Mouse (Mus musculus): ENCODE results near the gene Prc1. TPM values are rescaled to one million over a fixed set of nuclear protein-coding genes. Genes with fewer than 3 reads are reported as not detected.

Prc1 gene
- total and polyA plus RNA-seq, 3 experiments = 52.5 to 83.0 (median 75.6) TPM

DNA sequence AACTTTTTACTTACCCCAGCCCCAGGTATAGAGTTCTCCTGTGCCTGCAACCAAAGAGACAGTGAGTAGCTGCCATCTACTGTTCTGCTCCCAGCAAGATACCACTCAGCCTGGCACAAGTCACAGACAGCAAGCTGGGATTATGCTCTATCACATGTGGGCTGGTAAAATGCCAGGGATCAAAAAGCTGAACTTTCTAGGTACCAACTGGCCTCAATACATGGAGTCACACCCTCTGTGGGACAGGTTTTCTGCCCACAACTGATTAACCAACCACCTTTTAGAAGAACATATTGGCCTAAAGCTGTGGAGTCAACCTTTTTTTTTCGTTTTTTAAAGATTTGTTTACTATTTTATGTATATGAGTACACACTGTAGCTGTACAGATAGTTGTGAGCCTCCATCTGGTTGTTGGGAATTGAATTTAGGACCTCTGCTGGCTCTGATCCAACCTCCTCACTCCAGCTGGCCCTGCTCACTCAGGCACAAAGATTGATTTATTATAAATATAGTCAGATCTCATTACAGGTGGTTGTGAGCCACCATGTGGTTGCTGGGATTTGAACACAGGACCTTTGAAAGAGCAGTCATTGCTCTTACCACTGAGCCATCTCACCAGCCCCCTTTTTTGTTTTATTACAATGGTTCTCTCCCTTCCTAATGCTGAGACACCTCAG, 23.3 kb downstream of the Prc1 start:
- Histone ChIP-seq H3K36me3 (replicated peaks in 1 of 2; ENCODE audit: control insufficient read depth in 1 of 2, insufficient read depth in 1 of 2, low read length in 1 of 2) (peaks cover 65 to 82% of the 10 kb centered on the region in 2 experiments), H3K4me2 (ENCODE audit: insufficient read depth, low read depth, poor library complexity, severe bottlenecking) (no peak overlapping the region), H3K9ac (ENCODE audit: insufficient read depth, low read depth) (no peak overlapping the region), H3K4me3 (replicated peaks in 1 of 3; ENCODE audit: low read depth in 2 of 3, low read length in 2 of 3, poor library complexity in 1 of 3) (no peak overlapping the region), H3K9me3 (replicated peaks; ENCODE audit: low read length) (no peaks in the 10 kb centered on the region), H3K4me1 (ENCODE audit: control insufficient read depth in 1 of 2, insufficient read depth in 2 of 2) (peaks cover 3 to 7% of the 10 kb centered on the region in 2 experiments; a peak in 3 of 4 replicates), H3K27ac (ENCODE audit: insufficient read depth, low read depth) (no peak overlapping the region), H3K79me2 (replicated peaks; ENCODE audit: control insufficient read depth, extremely low read depth, insufficient read depth, poor library complexity, severe bottlenecking) (peaks cover 10% of the 10 kb centered on the region), H3K27me3 (replicated peaks) (no peaks in the 10 kb centered on the region)
- peak; percentile 33; the same call in 1 of the 2 replicates for TF ChIP-seq ZMIZ1 (IDR thresholded peaks at IDR 0.05; ENCODE audit: low read depth, low read length)
- TF ChIP-seq TCF12 (IDR thresholded peaks at IDR 0.05; ENCODE audit: low read depth, low read length) = no peak
- DNase-seq (ENCODE audit: extremely low read depth) = no peak
- dilution Hi-C loops (cut with MboI; ENCODE audit: extremely low pct_ligation_motif_present, extremely low pct_unique_long_range_greater_than_20kb, low sequenced_read_pairs) (no loop called here), in situ Hi-C loops (cut with MboI; ENCODE audit: low pct_ligation_motif_present, low pct_unique_long_range_greater_than_20kb, low sequenced_read_pairs) (no loop called here)

DNA sequence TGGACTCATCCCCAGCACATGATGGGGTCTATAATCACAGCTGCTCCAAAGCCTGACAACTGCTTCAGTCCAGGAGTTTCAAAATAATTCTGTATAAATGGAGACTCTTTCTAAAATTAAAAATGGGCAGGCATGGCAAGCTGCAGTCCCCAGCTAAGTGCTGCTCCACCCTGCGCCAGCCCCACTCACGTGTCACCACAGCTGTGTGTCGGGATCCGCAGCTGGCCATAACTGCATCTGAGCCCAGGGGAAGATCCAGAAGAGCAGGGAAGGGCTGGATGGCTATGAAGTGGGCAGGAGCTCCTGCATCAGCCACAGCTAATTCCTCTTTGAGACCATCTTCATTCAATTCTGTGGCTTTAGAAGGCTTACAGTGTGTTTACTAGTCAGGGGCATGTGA, 24.4 kb downstream of the Prc1 start:
- Histone ChIP-seq H3K4me2 (ENCODE audit: insufficient read depth, low read depth, poor library complexity, severe bottlenecking) (no peak overlapping the region), H3K79me2 (replicated peaks; ENCODE audit: control insufficient read depth, extremely low read depth, insufficient read depth, poor library complexity, severe bottlenecking) (peaks cover 17% of the 10 kb centered on the region), H3K27ac (ENCODE audit: insufficient read depth, low read depth) (no peak overlapping the region), H3K36me3 (replicated peaks in 1 of 2; ENCODE audit: control insufficient read depth in 1 of 2, insufficient read depth in 1 of 2, low read length in 1 of 2) (peaks cover 55 to 71% of the 10 kb centered on the region in 2 experiments), H3K9me3 (replicated peaks; ENCODE audit: low read length) (no peaks in the 10 kb centered on the region), H3K4me3 (replicated peaks in 1 of 3; ENCODE audit: low read depth in 2 of 3, low read length in 2 of 3, poor library complexity in 1 of 3) (no peak overlapping the region), H3K4me1 (ENCODE audit: control insufficient read depth in 1 of 2, insufficient read depth in 2 of 2) (peaks cover 3 to 15% of the 10 kb centered on the region in 2 experiments; a peak in 3 of 4 replicates), H3K9ac (ENCODE audit: insufficient read depth, low read depth) (no peak overlapping the region), H3K27me3 (replicated peaks) (no peaks in the 10 kb centered on the region)
- TF ChIP-seq TBP (conservative IDR thresholded peaks at IDR 0.05; ENCODE audit: low read depth, low read length) (no peak), POLR2A (IDR thresholded peaks at IDR 0.05; ENCODE audit: low read depth, low read length) (peak; percentile 13; the same call in 1 of the 2 replicates), PAX5 (IDR thresholded peaks at IDR 0.05; ENCODE audit: low read length) (no peak)
- no peak for DNase-seq (ENCODE audit: extremely low read depth)
- in situ Hi-C loops (cut with MboI; ENCODE audit: low pct_ligation_motif_present, low pct_unique_long_range_greater_than_20kb, low sequenced_read_pairs) (no loop called here), dilution Hi-C loops (cut with MboI; ENCODE audit: extremely low pct_ligation_motif_present, extremely low pct_unique_long_range_greater_than_20kb, low sequenced_read_pairs) (no loop called here)

DNA sequence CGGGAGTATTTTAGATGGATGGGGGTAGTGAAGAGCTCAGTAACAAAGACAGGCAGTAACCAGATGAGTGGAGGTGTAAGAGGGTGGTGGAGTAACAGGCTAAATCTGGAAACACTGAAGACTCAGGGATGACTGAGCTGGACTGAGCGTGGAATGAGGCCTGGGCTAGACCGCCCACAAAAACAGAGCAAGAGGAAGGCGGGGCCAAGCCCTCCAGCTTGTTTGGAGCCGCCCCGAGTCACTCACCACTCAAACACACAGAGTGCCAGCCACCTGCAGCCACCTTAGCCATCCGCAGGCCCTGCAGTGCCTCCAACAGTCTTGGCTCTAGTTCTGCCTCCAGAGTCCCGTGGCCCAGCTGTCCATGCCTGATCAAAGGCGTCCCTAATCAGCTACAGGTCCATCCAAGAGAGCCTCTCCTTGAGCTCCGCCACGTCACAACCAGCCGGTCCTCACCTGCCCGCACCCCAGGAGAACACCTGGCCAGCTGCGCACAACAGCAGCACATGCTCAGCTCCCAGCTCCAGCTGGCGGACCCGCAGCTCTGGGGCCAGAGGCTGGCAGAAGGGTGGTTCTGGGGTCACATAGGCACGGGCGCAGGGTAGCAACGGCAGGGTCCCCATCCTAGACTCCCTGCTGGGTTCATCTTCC, 25.7 kb downstream of the Prc1 start:
- Histone ChIP-seq H3K27ac (ENCODE audit: insufficient read depth, low read depth) (no peak overlapping the region), H3K9ac (ENCODE audit: insufficient read depth, low read depth) (no peak overlapping the region), H3K4me1 (ENCODE audit: control insufficient read depth in 1 of 2, insufficient read depth in 2 of 2) (peaks cover 3 to 16% of the 10 kb centered on the region in 2 experiments; a peak in 3 of 4 replicates), H3K4me2 (ENCODE audit: insufficient read depth, low read depth, poor library complexity, severe bottlenecking) (no peak overlapping the region), H3K27me3 (replicated peaks) (no peaks in the 10 kb centered on the region), H3K4me3 (replicated peaks in 1 of 3; ENCODE audit: low read depth in 2 of 3, low read length in 2 of 3, poor library complexity in 1 of 3) (no peak overlapping the region), H3K36me3 (replicated peaks in 1 of 2; ENCODE audit: control insufficient read depth in 1 of 2, insufficient read depth in 1 of 2, low read length in 1 of 2) (peaks cover 42 to 59% of the 10 kb centered on the region in 2 experiments), H3K79me2 (replicated peaks; ENCODE audit: control insufficient read depth, extremely low read depth, insufficient read depth, poor library complexity, severe bottlenecking) (peaks cover 17% of the 10 kb centered on the region), H3K9me3 (replicated peaks; ENCODE audit: low read length) (no peaks in the 10 kb centered on the region)
- dilution Hi-C loops (cut with MboI; ENCODE audit: extremely low pct_ligation_motif_present, extremely low pct_unique_long_range_greater_than_20kb, low sequenced_read_pairs) = no loop called here
- no peak for DNase-seq (ENCODE audit: extremely low read depth)
- TF ChIP-seq CHD2 (IDR thresholded peaks at IDR 0.05; ENCODE audit: low read length) = no peak
- TF ChIP-seq SIN3A (IDR thresholded peaks at IDR 0.05; ENCODE audit: low read length) = no peak
- no peak for TF ChIP-seq MAFK (IDR thresholded peaks at IDR 0.05; ENCODE audit: insufficient replicate concordance, low read length)
- TF ChIP-seq CTCF (conservative IDR thresholded peaks at IDR 0.05 in 1 of 2, IDR thresholded peaks at IDR 0.05 in 1 of 2; ENCODE audit: low read depth in 2 of 2, low read length in 2 of 2) = no peak
- in situ Hi-C loops (cut with MboI; ENCODE audit: low pct_ligation_motif_present, low pct_unique_long_range_greater_than_20kb, low sequenced_read_pairs) = no loop called here

Data from CH12.LX (cell line).